Mouse (Mus musculus) heart, adult 2 months (tissue): ENCODE results near the gene Rbm38.

Source experiments
- CTCF ChIP-seq: fragments of 200-600 bp; IDR thresholded peaks from 2 replicates; pipeline ENCODE4 v1.8.1; 2022; ENCODE audit warnings: antibody characterized with exemption, mild to moderate bottlenecking, moderate library complexity
- POLR2A ChIP-seq: fragments of 200-500 bp; IDR thresholded peaks from 2 replicates; pipeline ENCODE4 v1.6.1; 2011; ENCODE audit warnings: mild to moderate bottlenecking, low read depth, low read length, control low read depth; ENCODE audit not compliant: insufficient read depth

DNA sequence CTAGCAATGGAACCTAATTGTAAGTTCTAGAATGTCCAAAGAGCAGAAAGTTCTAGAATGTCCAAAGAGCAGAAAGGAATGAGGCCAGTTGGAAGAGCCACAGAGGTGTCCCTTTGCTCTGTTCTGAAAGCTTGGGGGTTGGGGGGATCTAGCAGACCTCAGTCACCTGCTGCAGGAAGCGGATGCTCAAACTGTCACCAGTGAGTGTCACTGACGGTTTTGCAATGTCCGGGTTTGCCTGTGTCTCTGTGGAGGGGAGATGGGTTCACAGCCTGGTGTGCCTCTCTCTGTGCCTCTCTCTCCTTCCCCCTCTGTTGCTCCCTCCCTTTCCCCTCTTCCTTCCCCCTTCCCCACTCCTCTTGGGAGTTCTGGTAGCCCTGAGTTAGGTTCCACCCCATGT, 62.4 kb downstream of the Rbm38 start:
- TF ChIP-seq POLR2A = no peak
- TF ChIP-seq CTCF = no peak
